Mouse (Mus musculus) stomach, postnatal 0 days (tissue): ENCODE data around the gene Dnase1l2. TPM values are rescaled to one million over a fixed set of nuclear protein-coding genes. Genes with fewer than 3 reads are reported as not detected.
A peak's percentile ranks its signal among the peaks of the same experiment; 100 is the strongest.

ENCODE experiments used
- ATAC-seq: fragments of 200-750 bp; cut with Nextera tagmentation; 2 replicates; pipeline ENCODE4 v1.8.0; 2017; ENCODE audit not compliant: low FRiP score, low TSS enrichment
- DNase-seq: peaks from one replicate; pipeline ENCODE4 v3.0.0-alpha.2; 2016; ENCODE audit warnings: low spot score
- H3K27ac ChIP-seq: fragments of 300-500 bp; sonication (generic); replicated peaks from 2 replicates; pipeline ENCODE4 v1.5.1; 2014; ENCODE audit warnings: mild to moderate bottlenecking, control low read depth
- H3K27me3 ChIP-seq: fragments of 300-500 bp; sonication (generic); 2 replicates; pipeline ENCODE4 v1.6.1; 2014; ENCODE audit warnings: low read length; ENCODE audit not compliant: control insufficient read depth, insufficient read depth
- H3K36me3 ChIP-seq: fragments of 300-500 bp; sonication (generic); 2 replicates; pipeline ENCODE4 v1.6.1; 2014; ENCODE audit warnings: low read length, mixed read lengths; ENCODE audit not compliant: control insufficient read depth, insufficient read depth
- H3K4me1 ChIP-seq: fragments of 300-500 bp; sonication (generic); replicated peaks from 2 replicates; pipeline ENCODE4 v1.6.1; 2014; ENCODE audit warnings: antibody characterized with exemption; ENCODE audit not compliant: control insufficient read depth, insufficient read depth
- H3K4me2 ChIP-seq: fragments of 300-500 bp; sonication (generic); replicated peaks from 2 replicates; pipeline ENCODE4 v1.6.1; 2014; ENCODE audit warnings: low read depth, mild to moderate bottlenecking, control low read depth, moderate library complexity
- H3K4me3 ChIP-seq: fragments of 300-500 bp; sonication (generic); 2 replicates; pipeline ENCODE4 v1.5.1; 2014; ENCODE audit warnings: low read depth, low read length, control low read depth
- H3K9ac ChIP-seq: fragments of 300-500 bp; sonication (generic); 2 replicates; pipeline ENCODE4 v1.6.1; 2014; ENCODE audit warnings: mild to moderate bottlenecking, low read length, control low read depth, mixed read lengths
- H3K9me3 ChIP-seq: fragments of 300-500 bp; sonication (generic); 2 replicates; pipeline ENCODE4 v1.6.1; 2016; ENCODE audit warnings: low read length; ENCODE audit not compliant: control insufficient read depth
- CTCF ChIP-seq: IDR thresholded peaks from 2 replicates; pipeline ENCODE4 v1.5.1; 2016; ENCODE audit warnings: antibody characterized with exemption, low read depth, mild to moderate bottlenecking, moderate library complexity
- EP300 ChIP-seq: optimal IDR thresholded peaks from 2 replicates; pipeline ENCODE3; 2016; ENCODE audit warnings: antibody characterized with exemption
- WGBS: fragments of 180-500 bp; shearing (Covaris S2); extraction: QIAGEN DNeasy Blood & Tissue Kit; methylation state at CpG from one replicate; pipeline ENCODE4 v1.1.7; 2014; 5-methylcytosine and 5-hydroxymethylcytosine counted together
- polyA plus RNA-seq: library from polyadenylated mRNA; unstranded; fragments of >200 nt; fragmentation: Nextera tagmentation; extraction: Ambion mirVana; gene quantifications from 2 replicates; pipeline ENCODE4 v1.2.1, GENCODE M21; 2015

The Dnase1l2 gene
- polyA plus RNA-seq, 1 experiment from 2014 or later: 88.0 TPM

GRCm38 (mm10) chr17:24485090-24485860 is 42.4 kb upstream of the Dnase1l2 start:
- Histone ChIP-seq H3K27me3 (no peaks in the 10 kb centered on the region), H3K4me2 (no peak overlapping the region), H3K36me3 (no peaks in the 10 kb centered on the region), H3K9ac (no peak overlapping the region), H3K4me1 (no peaks in the 10 kb centered on the region; the same call in 1 of the 2 replicates), H3K4me3 (no peak overlapping the region), H3K27ac (no peak overlapping the region), H3K9me3 (no peaks in the 10 kb centered on the region)
- TF ChIP-seq CTCF (no peak), EP300 (no peak)
- 46% methylated on average over 10 of the region's 11 CpGs for WGBS
- DNase-seq (no peak), ATAC-seq (no peak)

- Histone ChIP-seq H3K27me3 (no peaks in the 10 kb centered on the region), H3K9ac (no peak overlapping the region), H3K4me2 (no peak overlapping the region), H3K4me3 (no peak overlapping the region), H3K4me1 (no peaks in the 10 kb centered on the region), H3K27ac (no peak overlapping the region), H3K9me3 (no peaks in the 10 kb centered on the region), H3K36me3 (no peaks in the 10 kb centered on the region)
- no peak for ATAC-seq
- no peak for DNase-seq
- WGBS: 88% methylated on average over 3 of the region's 3 CpGs
- TF ChIP-seq EP300 (no peak), CTCF (no peak)
Measured at GRCm38 (mm10) chr17:24483495-24483894, 40.6 kb upstream of the Dnase1l2 start.

GRCm38 (mm10) chr17:24481027-24481815 is 38.3 kb upstream of the Dnase1l2 start:
- H3K9me3 ChIP-seq: no peaks in the 10 kb centered on the region
- no peaks in the 10 kb centered on the region for H3K27me3 ChIP-seq
- H3K4me2 ChIP-seq: no peak overlapping the region
- no peak overlapping the region for H3K9ac ChIP-seq
- ATAC-seq (no peak), DNase-seq (no peak)
- WGBS: 88% methylated on average over 20 of the region's 20 CpGs
- no peak for TF ChIP-seq EP300
- no peak for TF ChIP-seq CTCF
- H3K4me3 ChIP-seq: no peak overlapping the region
- no peak overlapping the region for H3K27ac ChIP-seq
- peaks cover 4% of the 10 kb centered on the region; the same call in 1 of the 2 replicates for H3K4me1 ChIP-seq
- peaks cover 10% of the 10 kb centered on the region for H3K36me3 ChIP-seq

GRCm38 (mm10) chr17:24480201-24480826 is 37.4 kb upstream of the Dnase1l2 start:
- Histone ChIP-seq H3K9ac (no peak overlapping the region), H3K27ac (no peak overlapping the region), H3K36me3 (peaks cover 15% of the 10 kb centered on the region), H3K4me2 (no peak overlapping the region), H3K27me3 (no peaks in the 10 kb centered on the region), H3K9me3 (no peaks in the 10 kb centered on the region), H3K4me1 (peaks cover 4% of the 10 kb centered on the region; the same call in 1 of the 2 replicates), H3K4me3 (no peak overlapping the region)
- no peak for ATAC-seq
- DNase-seq: no peak
- 33% methylated on average over 3 of the region's 3 CpGs for WGBS
- TF ChIP-seq CTCF (peak; percentile 62), EP300 (no peak)

GRCm38 (mm10) chr17:24479431-24479830 is 36.5 kb upstream of the Dnase1l2 start:
- DNase-seq (no peak), ATAC-seq (no peak)
- TF ChIP-seq CTCF: no peak
- no peak for TF ChIP-seq EP300
- peak overlapping the region; percentile 66; the same call in 1 of the 2 replicates for H3K4me3 ChIP-seq
- H3K9ac ChIP-seq: no peak overlapping the region
- H3K9me3 ChIP-seq: no peaks in the 10 kb centered on the region
- 8% methylated on average over 1 of the region's 1 CpGs for WGBS
- 0 out of 2 replicates have a peak overlapping the region, but pooled peaks have one; percentile 11 for H3K4me2 ChIP-seq
- H3K4me1 ChIP-seq: peaks cover 4% of the 10 kb centered on the region; the same call in 1 of the 2 replicates
- peaks cover 19% of the 10 kb centered on the region for H3K36me3 ChIP-seq
- H3K27me3 ChIP-seq: no peaks in the 10 kb centered on the region
- H3K27ac ChIP-seq: no peak overlapping the region
